Mouse (Mus musculus) stomach, embryonic 14.5 days (tissue): Measurements from ENCODE around the gene Ctps. TPM values are rescaled to one million over a fixed set of nuclear protein-coding genes. Genes with fewer than 3 reads are reported as not detected.

Experiments
- ATAC-seq: fragments of 200-750 bp; cut with Nextera tagmentation; 2 replicates; pipeline ENCODE4 v1.8.0; 2017; ENCODE audit warnings: low read depth, moderate TSS enrichment; ENCODE audit not compliant: insufficient number of reproducible peaks, insufficient read depth, low FRiP score
- H3K27ac ChIP-seq: fragments of 300-500 bp; sonication (generic); 2 replicates; pipeline ENCODE4 v1.5.1; 2014; ENCODE audit warnings: mild to moderate bottlenecking, low read length, moderate library complexity, mixed read lengths
- H3K27me3 ChIP-seq: fragments of 300-500 bp; sonication (generic); 2 replicates; pipeline ENCODE4 v1.6.1; 2014; ENCODE audit warnings: low read length, control low read depth, mixed read lengths; ENCODE audit not compliant: control insufficient read depth, insufficient read depth
- H3K36me3 ChIP-seq: fragments of 300-500 bp; sonication (generic); 2 replicates; pipeline ENCODE4 v1.6.1; 2014; ENCODE audit warnings: mild to moderate bottlenecking, control low read depth, low read length, moderate library complexity, mixed read lengths; ENCODE audit not compliant: control insufficient read depth, insufficient read depth
- H3K4me1 ChIP-seq: fragments of 300-500 bp; sonication (generic); 2 replicates; pipeline ENCODE4 v1.6.1; 2014; ENCODE audit warnings: low read length, control low read depth, mixed read lengths; ENCODE audit not compliant: control insufficient read depth, insufficient read depth
- H3K4me2 ChIP-seq: fragments of 300-500 bp; sonication (generic); replicated peaks from 2 replicates; pipeline ENCODE4 v1.6.1; 2014; ENCODE audit warnings: low read depth, low read length, control low read depth
- H3K4me3 ChIP-seq: fragments of 300-500 bp; sonication (generic); 2 replicates; pipeline ENCODE4 v1.5.1; 2014; ENCODE audit warnings: low read depth, low read length, control low read depth
- H3K9ac ChIP-seq: fragments of 300-500 bp; sonication (generic); replicated peaks from 2 replicates; pipeline ENCODE4 v1.6.1; 2014; ENCODE audit warnings: low read depth, mild to moderate bottlenecking, control low read depth, low read length, moderate library complexity, mixed read lengths
- H3K9me3 ChIP-seq: fragments of 300-500 bp; sonication (generic); 2 replicates; pipeline ENCODE4 v1.6.1; 2016; ENCODE audit warnings: low read depth, low read length, control low read depth; ENCODE audit not compliant: control insufficient read depth
- WGBS: fragments of 180-500 bp; shearing (Covaris S2); extraction: QIAGEN DNeasy Blood & Tissue Kit; methylation state at CpG from one replicate; pipeline ENCODE4 v1.1.7; 2014; 5-methylcytosine and 5-hydroxymethylcytosine counted together
- polyA plus RNA-seq: library from polyadenylated mRNA; unstranded; fragments of >200 nt; fragmentation: Nextera tagmentation; extraction: Ambion mirVana; gene quantifications from 2 replicates; pipeline ENCODE4 v1.2.1, GENCODE M21; 2014

The Ctps gene
- polyA plus RNA-seq, 1 experiment from 2014 or later, result 79.7 TPM

DNA sequence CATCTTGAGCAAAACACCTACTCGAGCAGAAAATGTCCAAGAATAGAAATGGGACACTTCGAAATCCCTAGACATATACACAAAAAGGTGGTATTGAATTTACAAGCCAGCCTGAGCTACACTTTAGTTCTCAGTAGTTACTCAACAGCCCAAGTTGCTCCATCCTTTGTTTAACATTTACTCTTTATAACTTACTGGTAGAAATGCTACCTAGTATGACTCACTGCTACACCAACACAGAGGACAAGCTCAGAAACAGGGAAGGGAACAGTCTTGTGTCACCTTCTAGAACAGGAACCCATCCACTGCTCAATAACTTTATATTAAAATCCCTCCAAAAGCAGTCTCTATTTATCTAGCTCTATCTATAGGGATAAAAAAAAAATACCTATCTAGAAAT lies 4.3 kb downstream of the Ctps start:
- WGBS, result 95% methylated on average over 2 of the region's 2 CpGs

GRCm38 (mm10) chr4:120556592-120556991 lies 13.5 kb downstream of the Ctps start:
- Histone ChIP-seq H3K9me3 (no peaks in the 10 kb centered on the region), H3K27me3 (no peaks in the 10 kb centered on the region), H3K4me1 (no peaks in the 10 kb centered on the region), H3K4me3 (no peak overlapping the region), H3K4me2 (no peak overlapping the region), H3K36me3 (peaks cover 74% of the 10 kb centered on the region), H3K9ac (no peak overlapping the region), H3K27ac (no peak overlapping the region)
- 92% methylated on average over 6 of the region's 6 CpGs for WGBS
- no peak for ATAC-seq

More for the DNA sequence above, 4.3 kb downstream of the Ctps start:
- peaks cover 26% of the 10 kb centered on the region for H3K36me3 ChIP-seq
- peaks cover 17% of the 10 kb centered on the region; the same call in 1 of the 2 replicates for H3K4me1 ChIP-seq
- H3K9ac ChIP-seq, result no peak overlapping the region
- no peaks in the 10 kb centered on the region for H3K9me3 ChIP-seq
- H3K4me3 ChIP-seq, result no peak overlapping the region
- H3K27ac ChIP-seq, result no peak overlapping the region
- H3K4me2 ChIP-seq, result no peak overlapping the region
- ATAC-seq, result no peak
- H3K27me3 ChIP-seq, result no peaks in the 10 kb centered on the region

DNA sequence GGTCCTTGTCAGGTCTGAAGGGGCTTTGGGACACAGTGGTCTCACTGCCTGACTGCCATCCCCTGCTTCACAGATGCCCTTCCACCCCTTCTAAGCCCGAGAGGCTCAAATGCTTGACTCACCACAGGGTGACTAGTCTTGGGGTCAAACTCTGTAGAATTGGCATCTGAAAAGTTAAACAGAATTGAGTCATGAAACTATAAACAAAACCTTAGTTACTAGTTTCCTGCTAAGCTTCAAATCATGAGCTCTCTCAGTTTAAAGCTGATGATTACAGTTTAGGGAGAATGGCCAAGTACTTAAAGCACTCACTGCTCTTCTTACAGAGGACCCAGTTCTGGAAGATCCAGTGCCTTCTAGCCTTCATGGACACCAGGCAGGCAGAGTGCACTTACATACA lies 25.2 kb downstream of the Ctps start:
- Histone ChIP-seq H3K4me3 (no peak overlapping the region), H3K27me3 (no peaks in the 10 kb centered on the region), H3K9me3 (no peaks in the 10 kb centered on the region), H3K4me1 (no peaks in the 10 kb centered on the region), H3K36me3 (peaks cover 77% of the 10 kb centered on the region), H3K4me2 (no peak overlapping the region), H3K9ac (no peak overlapping the region), H3K27ac (no peak overlapping the region)
- no peak for ATAC-seq
- WGBS, result 71% methylated on average over 1 of the region's 1 CpGs

DNA sequence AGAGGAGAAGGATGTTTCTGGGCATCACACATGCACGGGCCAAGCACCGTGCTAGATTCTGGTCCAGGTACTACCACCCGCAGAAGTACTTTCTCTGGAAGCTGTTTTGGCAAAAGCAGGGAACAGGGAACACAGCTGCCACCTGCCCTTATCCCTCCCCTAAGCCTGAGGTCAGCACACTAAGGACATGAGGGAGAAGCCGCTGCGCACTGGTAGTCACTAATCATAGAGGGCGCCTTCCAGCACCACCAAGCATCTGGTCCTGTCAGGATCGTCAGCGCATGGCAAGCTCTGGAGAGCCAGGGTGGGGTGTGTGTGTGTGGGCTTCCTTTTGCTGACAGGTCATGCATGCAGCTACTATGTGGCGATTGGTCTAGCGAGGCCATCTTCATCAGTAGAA lies 31.4 kb downstream of the Ctps start:
- no peak overlapping the region for H3K4me3 ChIP-seq
- ATAC-seq, result no peak
- H3K9me3 ChIP-seq, result no peaks in the 10 kb centered on the region
- WGBS, result 94% methylated on average over 10 of the region's 10 CpGs
- no peak overlapping the region for H3K4me2 ChIP-seq
- peaks cover 38% of the 10 kb centered on the region for H3K36me3 ChIP-seq
- no peaks in the 10 kb centered on the region for H3K4me1 ChIP-seq
- no peak overlapping the region for H3K9ac ChIP-seq
- no peak overlapping the region for H3K27ac ChIP-seq
- no peaks in the 10 kb centered on the region for H3K27me3 ChIP-seq

GRCm38 (mm10) chr4:120531986-120532385 lies 38.1 kb downstream of the Ctps start, which contains the start of gene Slfnl1:
TSS of gene Slfnl1 (plus strand) at chr4:120532231.
- 87% methylated on average over 6 of the region's 6 CpGs for WGBS
- no peaks in the 10 kb centered on the region for H3K27me3 ChIP-seq
- no peaks in the 10 kb centered on the region for H3K4me1 ChIP-seq
- peaks cover 29% of the 10 kb centered on the region for H3K36me3 ChIP-seq
- no peak for ATAC-seq
- H3K27ac ChIP-seq, result no peak within 1 kb of the TSS
- no peak within 1 kb of the TSS for H3K4me3 ChIP-seq
- no peaks in the 10 kb centered on the region for H3K9me3 ChIP-seq
- no peak within 1 kb of the TSS for H3K4me2 ChIP-seq
- no peak within 1 kb of the TSS for H3K9ac ChIP-seq

DNA sequence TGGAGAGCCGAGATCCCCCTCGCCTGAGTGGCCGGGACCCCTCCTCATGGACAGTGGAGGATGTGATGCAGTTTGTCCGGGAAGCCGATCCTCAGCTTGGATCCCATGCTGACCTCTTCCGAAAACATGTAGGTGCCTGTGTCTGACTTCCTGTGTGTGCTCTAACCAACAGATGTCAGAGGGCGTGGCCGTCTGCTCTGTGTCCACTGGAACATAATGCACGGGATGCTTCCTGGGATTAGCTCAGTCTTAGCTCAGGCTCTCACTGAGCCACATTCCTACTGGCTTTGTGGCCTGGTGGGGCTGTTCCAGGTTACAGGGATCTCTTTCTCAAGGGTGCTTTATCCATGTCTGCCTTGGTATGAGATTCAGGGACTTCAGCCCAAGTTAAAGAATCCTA lies 41.9 kb downstream of the Ctps start:
- Histone ChIP-seq H3K27me3 (no peaks in the 10 kb centered on the region), H3K36me3 (peaks cover 58% of the 10 kb centered on the region), H3K27ac (no peak overlapping the region), H3K9ac (no peak overlapping the region), H3K4me2 (no peak overlapping the region), H3K4me1 (no peaks in the 10 kb centered on the region), H3K4me3 (no peak overlapping the region), H3K9me3 (no peaks in the 10 kb centered on the region)
- ATAC-seq, result no peak
- 84% methylated on average over 9 of the region's 9 CpGs for WGBS

DNA sequence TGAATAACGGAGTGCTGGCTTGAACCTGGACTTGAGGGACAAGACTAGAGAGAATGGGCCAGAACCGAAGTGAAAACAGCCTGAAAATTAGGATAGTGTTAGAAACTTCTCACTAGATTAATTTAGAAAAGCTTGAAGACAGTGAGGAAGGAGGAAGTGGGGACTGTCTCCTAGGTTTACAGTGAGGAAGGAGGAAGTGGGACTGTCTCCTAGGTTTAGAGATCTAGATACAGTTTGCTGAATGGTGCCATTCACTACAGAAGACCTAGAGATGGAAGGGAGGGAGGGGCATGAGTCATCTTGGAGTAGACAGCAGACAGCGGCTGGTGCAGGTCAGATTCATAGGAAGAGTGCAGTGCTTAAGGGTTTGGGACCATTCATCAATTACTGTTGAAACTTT lies 47.0 kb downstream of the Ctps start:
- ATAC-seq, result no peak
- H3K36me3 ChIP-seq, result peaks cover 60% of the 10 kb centered on the region
- H3K9me3 ChIP-seq, result no peaks in the 10 kb centered on the region
- no peak overlapping the region for H3K27ac ChIP-seq
- H3K4me3 ChIP-seq, result no peak overlapping the region
- H3K4me2 ChIP-seq, result no peak overlapping the region
- H3K4me1 ChIP-seq, result no peaks in the 10 kb centered on the region
- 85% methylated on average over 3 of the region's 3 CpGs for WGBS
- no peaks in the 10 kb centered on the region for H3K27me3 ChIP-seq
- H3K9ac ChIP-seq, result no peak overlapping the region

- Histone ChIP-seq H3K36me3 (peaks cover 62% of the 10 kb centered on the region), H3K27ac (no peak overlapping the region), H3K4me3 (no peak overlapping the region), H3K9ac (no peak overlapping the region), H3K4me1 (no peaks in the 10 kb centered on the region), H3K27me3 (no peaks in the 10 kb centered on the region), H3K4me2 (no peak overlapping the region), H3K9me3 (no peaks in the 10 kb centered on the region)
- 86% methylated on average over 4 of the region's 4 CpGs for WGBS
- ATAC-seq, result no peak
Measured at GRCm38 (mm10) chr4:120522351-120522750, 47.7 kb downstream of the Ctps start.

GRCm38 (mm10) chr4:120521761-120522160 lies 48.3 kb downstream of the Ctps start:
- Histone ChIP-seq H3K9ac (no peak overlapping the region), H3K36me3 (peaks cover 67% of the 10 kb centered on the region), H3K27me3 (no peaks in the 10 kb centered on the region), H3K9me3 (no peaks in the 10 kb centered on the region), H3K4me3 (no peak overlapping the region), H3K4me2 (no peak overlapping the region), H3K27ac (no peak overlapping the region), H3K4me1 (no peaks in the 10 kb centered on the region)
- 84% methylated on average over 5 of the region's 5 CpGs for WGBS
- ATAC-seq, result no peak
